Mouse (Mus musculus): ENCODE data around the gene Gm5129. TPM values are rescaled to one million over a fixed set of nuclear protein-coding genes. Genes with fewer than 3 reads are reported as not detected.
"Not testable (repeated sequence)": the region's sequence is repeated elsewhere in the genome, so short reads cannot be mapped to it uniquely, and the experiment has no call there.

Gene Gm5129
- total RNA-seq, 2 experiments from 2014 or later = not detected

DNA sequence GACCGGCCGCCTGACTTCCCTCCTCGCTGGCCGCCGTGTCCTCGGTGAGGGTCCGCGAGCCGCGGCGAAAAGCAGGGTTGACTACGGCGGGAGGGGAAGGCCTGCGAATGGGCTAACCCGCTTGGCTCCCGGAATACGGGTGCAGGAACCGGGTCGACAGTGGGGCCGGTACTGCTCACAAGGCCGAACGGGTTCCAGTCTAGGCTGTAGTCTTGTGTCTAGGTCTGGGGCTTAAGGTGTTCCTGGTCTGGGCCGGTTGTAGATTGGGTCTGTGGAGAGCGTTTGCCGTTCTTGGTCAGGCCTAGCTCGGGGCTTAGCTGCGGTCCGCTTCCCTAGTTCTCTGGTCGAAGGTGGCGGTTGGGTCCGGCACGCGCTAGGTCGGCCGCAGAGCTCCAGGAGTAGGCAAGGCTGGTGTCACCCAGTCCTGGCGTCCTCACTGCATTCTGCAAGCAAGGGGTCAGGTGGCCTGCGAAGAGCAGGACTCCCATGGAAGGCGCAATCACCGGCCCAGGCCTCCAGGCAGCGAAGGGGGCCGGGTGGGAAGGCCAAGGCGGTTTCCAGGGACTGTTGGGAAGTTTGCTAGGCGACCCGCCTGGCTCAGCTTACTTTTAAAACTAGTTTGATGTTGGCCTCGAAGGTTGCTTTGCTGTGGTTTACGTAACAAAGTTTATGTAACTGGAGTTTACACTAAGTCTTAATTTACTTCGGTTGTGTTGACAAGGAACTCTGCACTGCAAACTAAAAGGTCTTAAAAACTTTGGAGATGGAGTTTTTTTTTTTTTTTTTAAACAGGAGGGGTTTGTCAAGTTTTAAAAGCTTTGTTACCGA lies 551 bp upstream of the Gm5129 start:
- peak in 1 of 2 experiments; percentile 63 for DNase-seq (ENCODE audit: extremely low spot score in 1 of 2, low spot score in 2 of 2)
- intact Hi-C loops (cut with DNase I) = no loop called here

DNA sequence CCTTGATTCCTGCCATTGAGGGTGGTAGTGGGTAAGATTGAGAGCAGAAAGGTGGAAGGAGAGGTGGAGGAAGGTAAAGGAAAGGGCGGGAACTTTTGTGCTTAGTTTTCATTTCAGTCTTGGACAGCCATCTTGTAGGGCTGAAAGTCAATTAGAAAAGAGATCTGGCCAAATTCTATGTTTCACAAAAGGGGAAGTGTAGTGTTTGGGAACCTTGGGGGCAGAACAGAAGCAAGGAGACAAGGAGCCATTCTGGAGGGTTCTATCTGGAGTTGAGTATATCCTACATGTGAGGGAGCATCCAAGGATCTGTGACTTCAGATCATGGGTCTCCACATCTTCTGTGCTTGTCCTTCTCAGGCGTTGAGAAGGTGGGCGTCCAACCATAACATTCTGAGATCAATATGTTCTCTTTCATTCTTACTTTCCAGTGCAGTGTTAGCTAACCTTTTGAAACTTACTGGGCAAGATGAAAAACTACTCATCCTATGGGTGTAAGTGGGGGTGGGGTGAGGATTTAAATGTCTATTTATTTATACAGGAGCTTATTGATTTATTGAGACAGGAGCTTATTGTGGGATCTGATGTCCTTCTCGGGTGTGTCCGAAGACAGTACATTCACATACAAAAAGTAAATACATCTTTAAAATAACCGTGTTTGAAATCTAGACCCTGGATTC lies 765 bp downstream of the Gm5129 start:
- intact Hi-C loops (cut with DNase I) = no loop called here
- DNase-seq (ENCODE audit: extremely low spot score in 1 of 2, low spot score in 2 of 2) = no peak

- intact Hi-C loops (cut with DNase I); DNase-seq (ENCODE audit: extremely low spot score in 1 of 2, low spot score in 2 of 2): not testable (repeated sequence)
Measured at GRCm38 (mm10) chr5:29726070-29726469, 9.7 kb downstream of the Gm5129 start.

DNA sequence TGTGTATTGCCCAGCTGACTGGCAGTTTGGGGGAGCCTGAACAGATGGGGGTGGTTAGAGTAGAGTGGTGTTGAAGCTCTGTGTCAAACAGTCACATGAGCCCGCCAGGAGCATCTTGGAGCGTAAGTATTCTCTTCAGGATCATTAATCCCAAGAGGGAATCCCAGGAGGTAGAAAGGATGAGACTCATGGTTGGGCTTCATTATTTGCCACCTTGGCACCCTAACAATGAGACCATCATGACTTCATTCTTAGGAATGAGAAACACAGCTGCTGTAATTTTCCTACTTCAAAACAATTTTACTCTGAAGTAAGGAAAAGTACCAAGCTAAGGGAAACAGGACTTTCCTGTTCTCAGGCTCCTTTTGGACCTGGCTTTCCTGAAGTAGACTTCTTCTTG lies 10.4 kb downstream of the Gm5129 start:
- no peak for DNase-seq (ENCODE audit: extremely low spot score in 1 of 2, low spot score in 2 of 2)
- intact Hi-C loops (cut with DNase I) = no loop called here

- no peak for DNase-seq (ENCODE audit: extremely low spot score in 1 of 2, low spot score in 2 of 2)
- intact Hi-C loops (cut with DNase I) = no loop called here
Measured at GRCm38 (mm10) chr5:29721159-29721558, 14.6 kb downstream of the Gm5129 start.

DNA sequence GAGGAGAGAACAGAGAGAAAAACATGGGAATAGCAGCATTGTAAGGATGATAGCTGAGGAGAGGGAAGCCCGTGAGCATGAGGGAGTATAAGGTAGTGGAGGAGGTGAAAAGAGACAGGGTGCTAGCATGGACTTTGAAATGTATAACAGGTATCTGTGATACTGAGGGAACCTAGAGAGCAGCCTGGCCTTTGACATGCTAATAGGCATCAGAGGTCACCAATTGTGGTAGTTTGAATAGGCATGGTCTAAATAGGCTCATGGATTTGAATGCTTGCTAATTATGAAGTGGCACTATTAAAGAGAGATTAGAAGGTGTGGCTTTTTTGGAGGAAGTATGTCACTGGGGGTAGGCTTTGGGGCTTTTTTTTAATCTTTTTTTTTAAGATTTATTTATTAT lies 22.8 kb downstream of the Gm5129 start:
- intact Hi-C loops (cut with DNase I) = no loop called here
- DNase-seq (ENCODE audit: extremely low spot score in 1 of 2, low spot score in 2 of 2) = no peak

- DNase-seq (ENCODE audit: extremely low spot score in 1 of 2, low spot score in 2 of 2) = no peak
- intact Hi-C loops (cut with DNase I) = no loop called here
Measured at GRCm38 (mm10) chr5:29711631-29712030, 24.1 kb downstream of the Gm5129 start.

DNA sequence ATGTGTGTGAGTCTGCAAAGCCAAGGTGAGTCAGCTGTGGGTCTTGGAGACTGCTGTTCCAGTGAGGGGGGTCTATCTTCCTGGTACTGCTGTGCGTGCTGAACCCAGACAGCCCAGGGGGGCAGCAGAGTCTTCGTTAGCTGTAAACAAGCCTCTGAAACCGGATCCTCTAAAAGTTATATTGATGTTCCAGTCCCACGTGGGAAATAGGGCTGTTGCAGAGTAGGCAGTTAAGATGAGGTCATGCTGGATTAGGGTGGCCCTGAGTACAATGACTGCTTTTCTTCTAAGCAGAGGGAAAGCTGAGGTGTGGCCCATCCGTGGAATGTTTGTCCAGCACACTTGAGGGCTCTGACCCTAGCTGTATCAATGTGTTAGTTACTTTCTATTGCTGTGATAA lies 27.5 kb downstream of the Gm5129 start:
- no peak for DNase-seq (ENCODE audit: extremely low spot score in 1 of 2, low spot score in 2 of 2)
- intact Hi-C loops (cut with DNase I) = no loop called here

GRCm38 (mm10) chr5:29707241-29707640 lies 28.5 kb downstream of the Gm5129 start:
- intact Hi-C loops (cut with DNase I) = no loop called here
- no peak for DNase-seq (ENCODE audit: extremely low spot score in 1 of 2, low spot score in 2 of 2)

DNA sequence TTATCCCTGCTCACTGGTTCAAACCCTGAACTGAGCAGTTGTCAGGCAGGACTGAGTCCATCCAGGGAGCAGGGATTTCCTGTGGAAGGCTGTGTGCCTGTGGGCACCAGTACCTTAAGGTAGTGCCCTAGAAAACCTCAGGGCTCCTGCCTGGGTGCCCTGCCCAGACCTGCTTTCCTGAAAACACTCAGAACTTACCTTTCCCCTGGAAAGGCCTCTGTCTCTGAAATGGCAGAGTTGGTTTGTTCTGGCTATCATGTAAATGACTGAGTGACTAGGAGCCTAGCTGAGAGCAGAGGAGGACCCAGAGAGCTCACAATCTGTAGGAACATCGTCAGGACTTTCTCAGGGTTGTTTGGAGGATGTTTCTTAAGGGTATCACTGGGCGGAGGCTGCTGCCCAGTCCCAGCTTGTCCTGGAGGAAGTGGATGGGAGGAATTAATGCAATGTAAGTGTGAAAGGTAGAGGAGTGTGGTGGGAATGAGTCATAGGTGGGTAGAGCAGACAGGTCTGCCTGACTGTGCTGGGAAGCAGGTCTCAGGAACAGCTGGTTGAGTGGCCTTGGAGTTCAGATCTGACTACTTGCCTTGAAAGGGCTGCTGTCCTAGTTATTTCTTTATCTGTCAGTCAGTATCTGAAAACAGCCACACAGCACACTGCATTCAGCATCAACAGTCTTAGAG lies 36.1 kb downstream of the Gm5129 start:
- intact Hi-C loops (cut with DNase I) = no loop called here
- no peak for DNase-seq (ENCODE audit: extremely low spot score in 1 of 2, low spot score in 2 of 2)

- intact Hi-C loops (cut with DNase I) = no loop called here
- DNase-seq (ENCODE audit: extremely low spot score in 1 of 2, low spot score in 2 of 2) = no peak
Measured at GRCm38 (mm10) chr5:29698493-29698892, 37.2 kb downstream of the Gm5129 start.

GRCm38 (mm10) chr5:29688352-29688751 lies 47.4 kb downstream of the Gm5129 start:
- DNase-seq (ENCODE audit: extremely low spot score in 1 of 2, low spot score in 2 of 2) = no peak
- intact Hi-C loops (cut with DNase I) = no loop called here

DNA sequence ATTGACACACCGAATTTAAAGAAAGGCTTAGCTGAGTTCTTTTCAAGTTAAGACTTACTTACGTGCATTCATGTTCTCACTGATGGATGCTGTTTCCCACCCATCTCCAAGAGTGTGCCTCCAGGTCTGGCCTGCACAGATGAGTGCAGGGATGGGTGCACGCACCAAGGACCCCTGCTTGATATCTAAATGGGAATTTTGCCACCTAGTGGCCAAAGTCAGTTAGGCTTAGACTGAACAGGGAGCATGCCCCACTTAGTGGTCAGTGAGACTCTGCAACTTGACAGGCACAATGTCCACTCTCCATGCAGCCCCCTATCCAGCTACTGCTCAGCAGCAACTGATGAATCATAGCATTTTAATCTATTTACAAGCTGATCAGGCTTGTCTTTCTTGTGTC lies 48.1 kb downstream of the Gm5129 start:
- intact Hi-C loops (cut with DNase I) = loop anchor here (2.0 kb wide), 1 partner anchor 299 kb away; no protein-coding TSS in a partner anchor
- DNase-seq (ENCODE audit: extremely low spot score in 1 of 2, low spot score in 2 of 2) = peak in 1 of 2 experiments; percentile 30

Other genes starting within 250 kb of the Gm5129 start
- gene Ube3c, start 166.7 kb downstream of the Gm5129 start, total RNA-seq (2021) = 10 to 100 TPM; 87.2 to 91.0 TPM
- gene Dnajb6, start 248 bp downstream of the Gm5129 start, total RNA-seq (2021) = 100 to 1,000 TPM; 187 to 191 TPM